Mouse (Mus musculus): ENCODE data around the gene Pon3.

GRCm38 (mm10) chr6:5199916-5200315 is 56.2 kb downstream of the Pon3 start:
- TF ChIP-seq CTCF (IDR thresholded peaks at IDR 0.05; ENCODE audit: low read depth, low read length) (no peak), GATA1 (IDR thresholded peaks at IDR 0.05; ENCODE audit: borderline replicate concordance, low read length) (no peak), POLR2AphosphoS5 (IDR thresholded peaks at IDR 0.05; ENCODE audit: insufficient replicate concordance, low read depth, low read length) (no peak)
